Mouse (Mus musculus) testis, postnatal 14 days (tissue): Measurements from ENCODE around the gene Amigo2.
A peak's percentile ranks its signal among the peaks of the same experiment; 100 is the strongest.
"Not testable (repeated sequence)": the region's sequence is repeated elsewhere in the genome, so short reads cannot be mapped to it uniquely, and the experiment has no call there.

Experiments
- DNase-seq: peaks from one replicate; pipeline ENCODE4 v3.0.0; 2021; ENCODE audit warnings: low spot score

Gene Amigo2

GRCm38 (mm10) chr15:97216843-97217242, 30.2 kb downstream of the Amigo2 start:
- DNase-seq, result no peak

GRCm38 (mm10) chr15:97212501-97213477, 34.3 kb downstream of the Amigo2 start:
- peak; percentile 31 for DNase-seq

GRCm38 (mm10) chr15:97209754-97210153, 37.3 kb downstream of the Amigo2 start:
- DNase-seq, result not testable (repeated sequence)

GRCm38 (mm10) chr15:97206506-97206905, 40.6 kb downstream of the Amigo2 start:
- DNase-seq, result peak; percentile 57

- no peak for DNase-seq
These were observed 41.3 kb downstream of the Amigo2 start for GRCm38 (mm10) chr15:97205776-97206175.

- no peak for DNase-seq
These were observed 42.2 kb downstream of the Amigo2 start for GRCm38 (mm10) chr15:97204889-97205288.

GRCm38 (mm10) chr15:97196644-97197043, 50.4 kb downstream of the Amigo2 start:
- no peak for DNase-seq

GRCm38 (mm10) chr15:97195628-97196027, 51.5 kb downstream of the Amigo2 start:
- no peak for DNase-seq
